Mouse (Mus musculus): ENCODE measurements around the gene Mfn2.

DNA sequence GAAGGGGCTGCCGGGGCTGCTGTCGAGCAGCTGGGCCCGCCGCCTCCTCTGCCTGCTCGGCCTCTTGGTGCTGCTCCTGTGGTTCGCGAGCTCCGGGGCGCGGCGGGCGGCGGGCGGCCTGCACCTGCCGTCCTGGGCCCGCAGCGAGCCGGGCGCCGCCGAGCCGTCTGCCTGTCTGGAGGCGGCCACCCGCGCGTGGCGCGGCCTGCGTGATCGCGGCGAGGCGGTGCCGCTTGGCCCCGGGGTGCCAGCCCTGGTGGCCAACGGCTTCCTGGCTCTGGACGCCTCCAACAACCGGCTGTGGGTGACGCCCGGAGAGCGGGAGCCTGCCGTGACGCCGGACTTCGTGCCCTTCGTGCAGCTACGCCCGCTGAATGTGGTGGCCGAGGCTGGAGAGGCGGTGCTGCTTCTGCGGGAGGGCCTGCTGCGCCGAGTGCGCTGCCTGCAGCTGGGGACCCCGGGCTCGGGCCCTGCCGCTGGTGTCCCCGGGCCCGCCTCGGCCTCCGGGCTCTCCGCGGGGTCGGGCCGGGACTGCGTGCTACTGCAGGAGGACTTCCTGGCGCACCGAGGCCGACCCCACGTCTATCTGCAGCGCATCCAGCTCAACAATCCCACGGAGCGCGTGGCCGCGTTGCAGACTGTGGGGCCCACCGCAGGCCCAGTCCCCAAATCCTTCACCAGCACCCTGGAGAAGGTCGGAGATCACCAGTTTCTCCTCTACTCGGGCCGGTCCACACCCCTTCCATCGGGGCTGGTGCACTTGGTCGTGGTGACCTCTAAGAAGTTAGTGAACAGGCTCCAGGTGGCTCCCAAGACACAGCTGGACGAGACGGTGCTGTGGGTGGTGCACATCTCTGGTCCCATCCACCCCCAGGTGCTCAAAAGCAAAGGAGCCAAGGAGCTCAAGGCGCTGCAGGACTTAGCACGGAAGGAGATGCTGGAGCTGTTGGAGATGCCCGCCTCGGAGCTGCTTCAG lies 36.8 kb upstream of the Mfn2 start:
- TF ChIP-seq POLR2A (IDR thresholded peaks at IDR 0.05; ENCODE audit: insufficient read depth, low read depth, low read length) (no peak), CTCF (IDR thresholded peaks at IDR 0.05; ENCODE audit: insufficient read depth, low read depth, low read length) (no peak)
